Mouse (Mus musculus) spleen, adult 12 weeks (tissue): Measurements from ENCODE around the gene Sh3kbp1.

Experiments used
- DNase-seq: peaks from one replicate; pipeline ENCODE4 v3.0.0; 2022; ENCODE audit warnings: low spot score

The Sh3kbp1 gene

GRCm38 (mm10) chrX:159744620-159745019 lies 117.5 kb downstream of the Sh3kbp1 start:
- no peak for DNase-seq

- DNase-seq = no peak
Observed at GRCm38 (mm10) chrX:159751834-159752233, 124.8 kb downstream of the Sh3kbp1 start.

- no peak for DNase-seq
Observed at GRCm38 (mm10) chrX:159756261-159756660, 129.2 kb downstream of the Sh3kbp1 start.

- DNase-seq = no peak
Observed at GRCm38 (mm10) chrX:159756901-159757821, 130.1 kb downstream of the Sh3kbp1 start.

GRCm38 (mm10) chrX:159757854-159758540 lies 130.9 kb downstream of the Sh3kbp1 start:
- DNase-seq = peak; percentile 6

- DNase-seq = no peak
Observed at GRCm38 (mm10) chrX:159763801-159764200, 136.7 kb downstream of the Sh3kbp1 start.

- no peak for DNase-seq
Observed at GRCm38 (mm10) chrX:159765850-159766249, 138.8 kb downstream of the Sh3kbp1 start.

- no peak for DNase-seq
Observed at GRCm38 (mm10) chrX:159769005-159769404, 141.9 kb downstream of the Sh3kbp1 start.

- DNase-seq = no peak
Observed at GRCm38 (mm10) chrX:159769773-159770172, 142.7 kb downstream of the Sh3kbp1 start.

- no peak for DNase-seq
Observed at GRCm38 (mm10) chrX:159772137-159772536, 145.1 kb downstream of the Sh3kbp1 start.

GRCm38 (mm10) chrX:159775042-159775441 lies 148.0 kb downstream of the Sh3kbp1 start:
- DNase-seq = no peak

- no peak for DNase-seq
Observed at GRCm38 (mm10) chrX:159778787-159779186, 151.7 kb downstream of the Sh3kbp1 start.

- DNase-seq = no peak
Observed at GRCm38 (mm10) chrX:159790516-159790915, 163.4 kb downstream of the Sh3kbp1 start.

- no peak for DNase-seq
Observed at GRCm38 (mm10) chrX:159795603-159796002, 168.5 kb downstream of the Sh3kbp1 start.

GRCm38 (mm10) chrX:159804371-159804770 lies 177.3 kb downstream of the Sh3kbp1 start:
- no peak for DNase-seq

GRCm38 (mm10) chrX:159809510-159809909 lies 182.4 kb downstream of the Sh3kbp1 start:
- DNase-seq = no peak

- no peak for DNase-seq
Observed at GRCm38 (mm10) chrX:159810469-159810868, 183.4 kb downstream of the Sh3kbp1 start.

GRCm38 (mm10) chrX:159817508-159817907 lies 190.4 kb downstream of the Sh3kbp1 start:
- DNase-seq = no peak

GRCm38 (mm10) chrX:159828135-159828534 lies 201.1 kb downstream of the Sh3kbp1 start:
- DNase-seq = no peak

GRCm38 (mm10) chrX:159829192-159829852 lies 202.2 kb downstream of the Sh3kbp1 start:
- DNase-seq = no peak

- no peak for DNase-seq
Observed at GRCm38 (mm10) chrX:159831176-159831575, 204.1 kb downstream of the Sh3kbp1 start.

GRCm38 (mm10) chrX:159835239-159835638 lies 208.2 kb downstream of the Sh3kbp1 start:
- DNase-seq = no peak

- DNase-seq = peak; percentile 5
Observed at GRCm38 (mm10) chrX:159837379-159837778, 210.3 kb downstream of the Sh3kbp1 start.
